22 mouse cellular contexts compared by ENCODE assay signal in genomic region chr16:93821706-93822105, GRCm38 (mm10).
"Had no signal": no experiment of that assay in that cellular context is flagged by ENCODE, and none has a peak within 500 bp of the region (broad histone marks: within the 10 kb centered on the region; RNA-seq: fewer than 3 reads in every experiment).

No protein-coding gene starts in this region.

- ATAC-seq: liver, postnatal 0 days; lung, postnatal 0 days; midbrain, embryonic 16.5 days had no signal

- H3K36me3 ChIP-seq: lung, embryonic 15.5 days; midbrain, embryonic 10.5 days; midbrain, embryonic 12.5 days; neural tube, embryonic 13.5 days; neural tube, embryonic 15.5 days had no signal

- H3K4me3 ChIP-seq: lung, embryonic 15.5 days; midbrain, embryonic 10.5 days; midbrain, embryonic 12.5 days; myocyte; neural tube, embryonic 13.5 days; neural tube, embryonic 15.5 days had no signal

- DNase-seq: liver, postnatal 0 days; lung, adult 2 months; lung, postnatal 14 days; lung, postnatal 36 days; midbrain, embryonic 14.5 days; retina, postnatal 1 day; right cerebral cortex, adult 18-20 months; right cerebral cortex, postnatal 25 days; right cerebral cortex, postnatal 4 days; spleen, adult 18-20 months; thymus, adult 18-20 months; thymus, postnatal 14 days; thymus, postnatal 36 days had no signal

- H3K4me1 ChIP-seq: midbrain, embryonic 10.5 days; midbrain, embryonic 12.5 days had no signal

- H3K9ac ChIP-seq: liver, postnatal 0 days; lung, embryonic 15.5 days; midbrain, embryonic 12.5 days; neural tube, embryonic 13.5 days; neural tube, embryonic 15.5 days had no signal

- H3K27ac ChIP-seq: lung, embryonic 15.5 days; macrophage; midbrain, embryonic 10.5 days; midbrain, embryonic 12.5 days; neural tube, embryonic 13.5 days; neural tube, embryonic 15.5 days had no signal

- H3K27me3 ChIP-seq: lung, embryonic 15.5 days; neural tube, embryonic 13.5 days had no signal
